Mouse (Mus musculus) hindbrain, postnatal 0 days (tissue): ENCODE measurements at regions not wholly inside any gene's neighbourhood (a gene's known extent, or its start where the extent isn't known, plus 50 kb on each side); places are given as distances from the start of the nearest gene placed in this dataset.
A peak's percentile ranks its signal among the peaks of the same experiment; 100 is the strongest.

Source experiments
- ATAC-seq: fragments of 200-750 bp; cut with Nextera tagmentation; 2 replicates; pipeline ENCODE4 v1.8.0; 2017; ENCODE audit warnings: mild to moderate bottlenecking, moderate TSS enrichment, moderate library complexity
- DNase-seq: peaks from one replicate; pipeline ENCODE4 v3.0.0-alpha.2; 2015; ENCODE audit warnings: low spot score
- H3K27ac ChIP-seq: fragments of 300-500 bp; sonication (generic); 2 replicates; pipeline ENCODE4 v1.5.1; 2014; ENCODE audit warnings: mild to moderate bottlenecking
- H3K27me3 ChIP-seq: fragments of 300-500 bp; sonication (generic); 2 replicates; pipeline ENCODE4 v1.6.1; 2014; ENCODE audit warnings: low read length, mixed read lengths; ENCODE audit not compliant: insufficient read depth
- H3K36me3 ChIP-seq: fragments of 300-500 bp; sonication (generic); 2 replicates; pipeline ENCODE4 v1.6.1; 2014; ENCODE audit warnings: low read length, mixed read lengths; ENCODE audit not compliant: insufficient read depth
- H3K4me1 ChIP-seq: fragments of 300-500 bp; sonication (generic); 2 replicates; pipeline ENCODE4 v1.6.1; 2014; ENCODE audit warnings: antibody characterized with exemption, low read length, mixed read lengths; ENCODE audit not compliant: insufficient read depth
- H3K4me2 ChIP-seq: fragments of 300-500 bp; sonication (generic); 2 replicates; pipeline ENCODE4 v1.6.1; 2014; ENCODE audit warnings: low read depth, mild to moderate bottlenecking, low read length, moderate library complexity, mixed read lengths
- H3K4me3 ChIP-seq: fragments of 300-500 bp; sonication (generic); 2 replicates; pipeline ENCODE4 v1.5.1; 2014; ENCODE audit warnings: low read length
- H3K9ac ChIP-seq: fragments of 300-500 bp; sonication (generic); replicated peaks from 2 replicates; pipeline ENCODE4 v1.6.1; 2014; ENCODE audit warnings: mild to moderate bottlenecking, low read length, moderate library complexity, mixed read lengths
- H3K9me3 ChIP-seq: fragments of 300-500 bp; sonication (generic); 2 replicates; pipeline ENCODE4 v1.6.1; 2016; ENCODE audit warnings: low read length, mixed read lengths
- CTCF ChIP-seq: IDR thresholded peaks from 2 replicates; pipeline ENCODE4 v1.5.1; 2016; ENCODE audit warnings: antibody characterized with exemption, control low read depth, low read depth
- WGBS: fragments of 180-500 bp; shearing (Covaris S2); extraction: QIAGEN DNeasy Blood & Tissue Kit; methylation state at CpG from one replicate; pipeline ENCODE4 v1.1.7; 2014; 5-methylcytosine and 5-hydroxymethylcytosine counted together

DNA sequence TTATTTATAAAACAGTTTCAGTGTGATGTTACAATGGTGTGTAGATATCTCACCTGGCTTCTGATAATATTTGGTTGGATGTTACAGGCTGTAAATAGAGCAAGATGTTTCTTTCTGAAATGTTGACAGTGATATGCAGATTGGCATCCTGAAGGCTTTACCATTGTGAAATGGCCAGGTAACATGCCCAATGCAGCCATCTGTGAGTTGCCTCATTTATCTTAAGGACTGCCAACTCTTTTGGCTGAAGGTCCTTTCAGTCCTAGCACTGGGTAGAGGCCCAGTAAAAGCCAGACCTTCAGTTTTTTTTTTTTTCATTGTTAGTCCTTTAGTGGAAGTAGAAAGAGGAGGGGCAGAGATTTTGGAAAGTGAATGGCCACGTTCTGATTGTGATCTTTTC, 348.1 kb downstream of the Hace1 start:
- H3K4me1 ChIP-seq: no peaks in the 10 kb centered on the region
- 26% methylated on average over 1 of the region's 1 CpGs for WGBS
- no peaks in the 10 kb centered on the region for H3K9me3 ChIP-seq
- H3K4me3 ChIP-seq: no peak overlapping the region
- ATAC-seq (no peak), DNase-seq (peak; percentile 3)
- no peaks in the 10 kb centered on the region for H3K36me3 ChIP-seq
- H3K9ac ChIP-seq: no peak overlapping the region
- no peak overlapping the region for H3K4me2 ChIP-seq
- TF ChIP-seq CTCF: no peak
- no peaks in the 10 kb centered on the region for H3K27me3 ChIP-seq
- no peak overlapping the region for H3K27ac ChIP-seq

DNA sequence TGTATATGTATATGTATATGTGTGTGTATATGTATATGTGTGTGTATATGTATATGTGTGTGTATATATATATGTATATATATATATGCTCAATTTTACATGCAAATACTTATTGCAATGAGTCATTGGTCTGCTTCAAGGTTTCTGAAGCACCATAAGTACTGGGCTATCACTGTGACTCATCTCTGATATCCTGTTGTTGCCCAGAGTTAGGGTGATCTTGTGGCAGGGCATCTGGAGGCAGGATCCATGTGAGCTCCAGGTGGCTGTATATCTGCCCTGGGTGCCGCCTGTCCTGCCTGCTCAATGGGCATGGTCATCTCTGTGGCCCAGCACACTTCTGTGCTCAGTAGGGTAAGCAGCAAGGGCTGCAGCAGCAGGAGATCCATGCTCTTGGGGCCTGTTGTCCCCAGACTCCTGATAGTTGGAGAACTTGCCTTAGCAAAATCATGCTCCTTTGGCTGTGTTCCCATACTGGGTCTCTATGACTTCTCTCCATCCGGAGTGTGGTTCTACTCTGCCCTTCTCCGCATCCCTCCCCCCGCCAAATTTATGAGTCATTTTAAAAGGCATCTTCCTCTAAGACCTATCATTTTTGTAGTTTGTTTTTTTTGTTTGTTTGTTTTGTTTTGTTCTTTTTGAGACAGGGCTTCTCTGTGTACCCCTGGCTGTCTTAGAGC, 356.1 kb downstream of the Hace1 start:
- DNase-seq (no peak), ATAC-seq (no peak)
- Histone ChIP-seq H3K27me3 (no peaks in the 10 kb centered on the region), H3K4me2 (no peak overlapping the region), H3K36me3 (no peaks in the 10 kb centered on the region), H3K4me1 (no peaks in the 10 kb centered on the region), H3K9me3 (no peaks in the 10 kb centered on the region), H3K4me3 (no peak overlapping the region), H3K9ac (no peak overlapping the region), H3K27ac (no peak overlapping the region)
- no peak for TF ChIP-seq CTCF
- WGBS: 89% methylated on average over 4 of the region's 4 CpGs

DNA sequence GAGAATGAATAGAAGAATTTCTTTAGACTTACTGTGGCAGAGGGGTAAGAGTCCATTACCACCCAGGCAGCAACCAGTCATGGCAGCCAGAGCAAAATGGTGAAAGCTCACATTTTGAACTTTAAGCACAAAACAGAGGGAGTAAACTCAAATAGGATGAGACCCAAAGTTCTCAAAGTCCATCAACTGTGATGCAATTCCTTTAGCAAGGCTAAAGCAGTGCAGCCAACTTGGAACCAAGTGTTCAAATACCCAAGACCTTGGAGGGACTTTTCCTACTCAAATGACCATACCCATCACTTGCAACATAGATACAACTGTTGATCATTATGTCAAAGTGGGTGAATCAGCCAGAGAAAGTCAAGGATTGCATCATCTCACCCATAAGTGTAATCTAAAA, 380.1 kb downstream of the Hace1 start:
- Histone ChIP-seq H3K4me1 (no peaks in the 10 kb centered on the region), H3K27me3 (no peaks in the 10 kb centered on the region), H3K36me3 (no peaks in the 10 kb centered on the region), H3K27ac (no peak overlapping the region), H3K4me3 (no peak overlapping the region), H3K9me3 (no peaks in the 10 kb centered on the region), H3K4me2 (no peak overlapping the region), H3K9ac (no peak overlapping the region)
- no peak for DNase-seq
- TF ChIP-seq CTCF: no peak
- ATAC-seq: no peak

DNA sequence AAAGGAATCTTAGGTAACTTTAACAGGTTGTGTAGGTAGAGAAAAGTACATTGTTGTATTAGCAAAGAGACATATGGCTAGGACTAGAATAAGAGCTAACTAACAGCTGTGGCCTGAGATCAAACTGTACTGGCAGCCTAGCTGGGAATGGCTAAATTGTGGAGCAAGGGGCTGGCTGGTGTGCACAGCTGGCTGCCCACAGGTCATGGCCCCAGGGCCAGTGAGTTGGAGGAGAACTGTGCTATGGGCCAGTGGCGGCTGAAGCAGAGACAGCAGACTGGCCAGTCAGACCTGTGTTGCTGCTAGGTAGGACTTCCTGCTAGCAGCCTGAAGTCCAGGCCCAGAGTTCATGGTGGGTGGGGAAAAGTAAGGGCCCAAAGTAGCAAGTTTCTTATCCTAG, 394.6 kb downstream of the Hace1 start:
- DNase-seq: no peak
- ATAC-seq: no peak
- TF ChIP-seq CTCF: no peak
- Histone ChIP-seq H3K9me3 (no peaks in the 10 kb centered on the region), H3K27me3 (no peaks in the 10 kb centered on the region), H3K4me1 (no peaks in the 10 kb centered on the region), H3K27ac (no peak overlapping the region), H3K9ac (no peak overlapping the region), H3K4me3 (no peak overlapping the region), H3K36me3 (no peaks in the 10 kb centered on the region), H3K4me2 (no peak overlapping the region)
- WGBS: 69% methylated on average over 1 of the region's 1 CpGs

DNA sequence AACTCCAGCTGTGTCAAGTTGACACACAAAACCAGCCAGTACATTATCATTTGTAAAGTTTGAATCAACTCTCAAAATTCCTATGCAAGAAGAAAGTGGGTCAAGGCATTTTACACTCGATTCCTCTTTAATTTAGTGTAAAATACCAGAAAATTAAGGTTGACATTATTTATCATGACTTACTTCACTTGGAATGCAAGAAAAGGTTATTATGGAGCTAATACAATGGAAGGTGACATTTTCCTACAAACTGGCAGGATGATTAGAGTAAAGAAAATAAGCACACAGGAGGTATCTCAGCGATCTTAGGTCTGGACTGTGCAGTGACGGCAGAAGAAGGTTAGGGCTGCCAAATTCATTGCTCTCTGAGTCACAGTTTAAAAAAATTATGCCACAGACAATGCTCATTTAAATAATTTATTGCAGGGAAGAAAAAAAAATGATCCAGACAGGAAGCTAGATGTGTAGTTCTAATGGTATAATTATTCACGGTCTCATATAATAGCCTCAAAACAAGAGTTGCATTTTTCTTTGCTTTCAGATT, 405.2 kb downstream of the Hace1 start:
- H3K4me3 ChIP-seq: no peak overlapping the region
- no peak for TF ChIP-seq CTCF
- no peak overlapping the region for H3K9ac ChIP-seq
- H3K9me3 ChIP-seq: no peaks in the 10 kb centered on the region
- 57% methylated on average over 4 of the region's 4 CpGs for WGBS
- no peaks in the 10 kb centered on the region for H3K27me3 ChIP-seq
- ATAC-seq (no peak), DNase-seq (no peak)
- H3K27ac ChIP-seq: no peak overlapping the region
- H3K36me3 ChIP-seq: no peaks in the 10 kb centered on the region
- no peaks in the 10 kb centered on the region for H3K4me1 ChIP-seq
- H3K4me2 ChIP-seq: no peak overlapping the region

DNA sequence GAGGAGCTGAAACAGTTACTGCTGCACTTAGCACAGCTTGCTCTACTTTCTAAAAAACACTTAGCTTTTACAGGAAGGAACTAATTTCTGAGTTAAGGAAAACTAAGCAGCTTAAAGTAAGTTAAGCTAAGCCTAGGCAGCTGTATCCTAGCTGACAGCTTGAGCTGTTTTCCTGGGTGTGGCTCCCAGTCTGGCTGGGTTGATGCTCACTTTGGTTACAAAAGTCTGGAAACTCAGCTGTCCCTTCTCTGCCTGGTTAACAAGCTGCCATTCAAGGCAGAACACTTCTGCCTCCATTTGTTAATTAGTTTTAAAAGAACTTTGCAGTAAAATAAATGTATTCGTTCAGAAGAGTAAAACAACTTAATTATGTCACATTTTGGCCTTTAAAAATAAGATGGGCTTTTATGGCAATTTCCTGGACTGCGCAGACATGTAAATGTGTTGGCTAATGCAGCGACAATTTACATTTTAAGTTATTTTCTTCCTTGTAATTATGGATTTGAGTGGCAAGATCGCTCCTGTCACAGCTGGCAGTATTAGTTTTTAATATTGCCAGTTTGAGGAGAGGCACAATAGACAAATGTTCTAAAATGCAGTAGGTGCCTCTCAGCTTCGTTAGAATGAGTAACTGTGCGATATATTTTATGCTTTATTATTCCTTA, 406.2 kb downstream of the Hace1 start:
- no peaks in the 10 kb centered on the region for H3K27me3 ChIP-seq
- H3K4me3 ChIP-seq: no peak overlapping the region
- no peaks in the 10 kb centered on the region for H3K36me3 ChIP-seq
- H3K4me1 ChIP-seq: no peaks in the 10 kb centered on the region
- no peak for TF ChIP-seq CTCF
- no peak overlapping the region for H3K27ac ChIP-seq
- 79% methylated on average over 6 of the region's 6 CpGs for WGBS
- no peak for ATAC-seq
- no peak for DNase-seq
- H3K9ac ChIP-seq: no peak overlapping the region
- no peaks in the 10 kb centered on the region for H3K9me3 ChIP-seq
- H3K4me2 ChIP-seq: no peak overlapping the region

DNA sequence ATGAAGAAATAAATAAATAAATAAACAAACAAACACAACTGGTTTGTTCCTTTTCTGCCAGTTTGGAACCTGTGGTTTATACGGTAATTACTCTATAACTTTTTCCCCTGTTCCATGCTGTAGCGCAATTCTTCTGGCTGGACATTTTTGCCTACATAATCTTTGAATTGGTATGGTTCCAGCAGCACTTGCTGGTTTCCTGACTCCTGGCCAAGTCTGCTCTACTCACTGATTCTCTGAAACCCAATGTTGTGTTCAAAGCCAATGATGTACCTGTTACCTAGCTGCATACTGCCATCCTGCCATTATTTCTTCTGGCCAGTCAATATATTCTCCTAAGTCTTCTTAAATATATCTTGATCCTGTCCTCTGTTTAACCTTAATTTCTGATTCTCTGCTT, 408.7 kb downstream of the Hace1 start:
- 64% methylated on average over 2 of the region's 2 CpGs for WGBS
- no peaks in the 10 kb centered on the region for H3K9me3 ChIP-seq
- no peaks in the 10 kb centered on the region for H3K27me3 ChIP-seq
- no peak overlapping the region for H3K4me3 ChIP-seq
- ATAC-seq (no peak), DNase-seq (peak; percentile 38)
- H3K36me3 ChIP-seq: no peaks in the 10 kb centered on the region
- H3K4me1 ChIP-seq: no peaks in the 10 kb centered on the region
- H3K4me2 ChIP-seq: no peak overlapping the region
- no peak overlapping the region for H3K27ac ChIP-seq
- H3K9ac ChIP-seq: no peak overlapping the region
- no peak for TF ChIP-seq CTCF
